Mouse (Mus musculus): ENCODE measurements around the gene Fpgs.

GRCm38 (mm10) chr2:32731911-32732310 lies 28.0 kb upstream of the Fpgs start:
- TF ChIP-seq POLR2A (IDR thresholded peaks at IDR 0.05; ENCODE audit: low read depth, low read length) (no peak), CTCF (IDR thresholded peaks at IDR 0.05; ENCODE audit: borderline replicate concordance, insufficient read depth, low read length) (no peak)

All from embryonic fibroblast, embryonic 13.5 days (primary cell).